Mouse (Mus musculus) megakaryocyte, embryonic 14.5 days (primary cell): Measurements from ENCODE around the gene Ctsf. TPM values are rescaled to one million over a fixed set of nuclear protein-coding genes. Genes with fewer than 3 reads are reported as not detected.

Source experiments
- H3K27me3 ChIP-seq: replicated peaks from 2 replicates; pipeline ENCODE3; 2012; ENCODE audit warnings: inconsistent platforms
- H3K36me3 ChIP-seq: replicated peaks from 2 replicates; pipeline ENCODE3; 2012; ENCODE audit warnings: low read length, inconsistent platforms, mixed read lengths
- H3K4me1 ChIP-seq: 2 replicates; pipeline ENCODE4 v1.6.1; 2012; ENCODE audit warnings: inconsistent platforms
- H3K4me3 ChIP-seq: replicated peaks from 2 replicates; pipeline ENCODE3; 2012; ENCODE audit warnings: moderate library complexity, mild to moderate bottlenecking, inconsistent platforms
- H3K9me3 ChIP-seq: 2 replicates; pipeline ENCODE4 v1.6.1; 2012; ENCODE audit warnings: inconsistent platforms
- FLI1 ChIP-seq: IDR thresholded peaks from 2 replicates; pipeline ENCODE4 v1.6.1; 2012; ENCODE audit warnings: low read length, inconsistent platforms, mixed read lengths
- GATA1 ChIP-seq: IDR thresholded peaks from 3 replicates; pipeline ENCODE4 v1.6.1; 2012; ENCODE audit warnings: mixed read lengths, low read length, inconsistent platforms, borderline replicate concordance
- polyA plus RNA-seq: library from polyadenylated mRNA; stranded (reverse); fragments of >175 nt; gene quantifications from 2 replicates; pipeline ENCODE4 v1.2.3, GENCODE M21; 2012; ENCODE audit warnings: low replicate concordance; ENCODE audit not compliant: insufficient read depth

Gene Ctsf
- polyA plus RNA-seq, 1 experiment = 7.3 TPM

- Histone ChIP-seq H3K36me3 (peaks cover 47% of the 10 kb centered on the region), H3K4me3 (peak within 1 kb of the TSS; percentile 88), H3K4me1 (peaks cover 12% of the 10 kb centered on the region), H3K9me3 (no peaks in the 10 kb centered on the region), H3K27me3 (peaks cover 13% of the 10 kb centered on the region)
- TF ChIP-seq GATA1 (no peak), FLI1 (no peak)
Measured at GRCm38 (mm10) chr19:4905979-4906794, 51.3 kb downstream of the Ctsf start, which contains the start of gene Bbs1. Gene Bbs1 (minus strand): TSS chr19:4906628.

GRCm38 (mm10) chr19:4908107-4908506 is 53.2 kb downstream of the Ctsf start:
- Histone ChIP-seq H3K36me3 (peaks cover 66% of the 10 kb centered on the region), H3K9me3 (no peaks in the 10 kb centered on the region), H3K27me3 (peaks cover 5% of the 10 kb centered on the region), H3K4me1 (peaks cover 12% of the 10 kb centered on the region), H3K4me3 (no peak overlapping the region)
- TF ChIP-seq FLI1 (no peak), GATA1 (no peak)

- Histone ChIP-seq H3K4me1 (peaks cover 12% of the 10 kb centered on the region), H3K36me3 (peaks cover 79% of the 10 kb centered on the region), H3K4me3 (no peak overlapping the region), H3K27me3 (no peaks in the 10 kb centered on the region), H3K9me3 (no peaks in the 10 kb centered on the region)
- no peak for TF ChIP-seq GATA1
- no peak for TF ChIP-seq FLI1
Measured at GRCm38 (mm10) chr19:4909376-4909775, 54.4 kb downstream of the Ctsf start.

Other genes with a start within 250 kb of the Ctsf start
- 2.4 and 4.7 TPM in 2 replicates for gene Lrfn4, start 239.5 kb upstream of the Ctsf start, polyA plus RNA-seq
- 17.9 and 27.3 TPM in 2 replicates for gene Rce1, start 229.5 kb upstream of the Ctsf start, polyA plus RNA-seq
- gene Gm960, start 156.5 kb upstream of the Ctsf start, polyA plus RNA-seq = 16.2 TPM in 1 of 2 replicates, not detected in the other
- 0.39 TPM in 1 of 2 replicates, not detected in the other for gene Sptbn2, start 144.0 kb upstream of the Ctsf start, polyA plus RNA-seq
- gene Rbm4b, start 98.6 kb upstream of the Ctsf start, polyA plus RNA-seq = 0.94 and 2.1 TPM in 2 replicates
- gene Rbm4, start 61.2 kb upstream of the Ctsf start, polyA plus RNA-seq = 11.4 and 20.1 TPM in 2 replicates
- 4.9 TPM in 1 of 2 replicates, not detected in the other for gene Gm21992, start 43.5 kb upstream of the Ctsf start, polyA plus RNA-seq
- gene Rbm14, start 43.5 kb upstream of the Ctsf start, polyA plus RNA-seq = 15.3 and 27.4 TPM in 2 replicates
- 108 and 160 TPM in 2 replicates for gene Ccs, start 15.8 kb upstream of the Ctsf start, polyA plus RNA-seq
- not detected in 2 replicates for gene Ccdc87, start 15.8 kb upstream of the Ctsf start, polyA plus RNA-seq
- 0.06 TPM in 1 of 2 replicates, not detected in the other for gene Actn3, start 22.8 kb downstream of the Ctsf start, polyA plus RNA-seq
- gene Zdhhc24, start 23.5 kb downstream of the Ctsf start, polyA plus RNA-seq = 1.7 and 9.4 TPM in 2 replicates
- gene Bbs1, start 51.5 kb downstream of the Ctsf start, polyA plus RNA-seq = 0.62 TPM in 1 of 2 replicates, not detected in the other
- gene Dpp3, start 73.2 kb downstream of the Ctsf start, polyA plus RNA-seq = 67.2 and 71.4 TPM in 2 replicates
- gene Peli3, start 88.0 kb downstream of the Ctsf start, polyA plus RNA-seq = 0.10 TPM in 1 of 2 replicates, not detected in the other
- 7.2 and 45.3 TPM in 2 replicates for gene Mrpl11, start 107.0 kb downstream of the Ctsf start, polyA plus RNA-seq
- gene Npas4, start 135.2 kb downstream of the Ctsf start, polyA plus RNA-seq = 1.1 TPM in 2 replicates
- gene Slc29a2, start 168.7 kb downstream of the Ctsf start, polyA plus RNA-seq = 0.58 and 0.94 TPM in 2 replicates
- gene B4gat1, start 183.7 kb downstream of the Ctsf start, polyA plus RNA-seq = 1.3 and 2.0 TPM in 2 replicates
- gene AC124502.3, start 183.8 kb downstream of the Ctsf start, polyA plus RNA-seq = not detected in 2 replicates
- 82.3 and 110 TPM in 2 replicates for gene Brms1, start 186.2 kb downstream of the Ctsf start, polyA plus RNA-seq
- gene Rin1, start 195.4 kb downstream of the Ctsf start, polyA plus RNA-seq = 0.47 TPM in 1 of 2 replicates, not detected in the other
- 0.74 and 1.3 TPM in 2 replicates for gene Cd248, start 212.9 kb downstream of the Ctsf start, polyA plus RNA-seq
- gene Tmem151a, start 230.4 kb downstream of the Ctsf start, polyA plus RNA-seq = 0.32 TPM in 1 of 2 replicates, not detected in the other
- gene Yif1a, start 233.4 kb downstream of the Ctsf start, polyA plus RNA-seq = 24.4 and 25.6 TPM in 2 replicates
- 4.9 and 13.6 TPM in 2 replicates for gene Cnih2, start 243.4 kb downstream of the Ctsf start, polyA plus RNA-seq